ENCODE assay signal across 19 mouse cellular contexts in genomic region chr17:15769081-15769724, GRCm38 (mm10).
A peak's percentile ranks its signal among the peaks of the same experiment; 100 is the strongest.
DNase-seq lines count a peak whose midpoint lies in the region; ATAC-seq and TF ChIP-seq lines count a peak whose summit lies in the region.
"Had no signal": no experiment of that assay in that cellular context is flagged by ENCODE, and none has a peak within 500 bp of the region (broad histone marks: within the 10 kb centered on the region; RNA-seq: fewer than 3 reads in every experiment).

No protein-coding gene starts in this region.

- no peak for ATAC-seq in liver, postnatal 0 days
- ATAC-seq in forebrain, embryonic 13.5 days = no peak
- no peak for ATAC-seq in erythroblast, adult 5-6 weeks (replicated peaks; ENCODE audit: low FRiP score, poor library complexity, severe bottlenecking)
- ATAC-seq: intestine, postnatal 0 days; midbrain, embryonic 15.5 days had no signal

- H3K9me3 ChIP-seq in liver, postnatal 0 days (ENCODE audit: low read length) = no peaks in the 10 kb centered on the region
- no peaks in the 10 kb centered on the region for H3K9me3 ChIP-seq in forebrain, embryonic 13.5 days (replicated peaks)
- H3K9me3 ChIP-seq: embryonic facial prominence, embryonic 12.5 days; hindbrain, embryonic 15.5 days; megakaryocyte, embryonic 14.5 days; midbrain, embryonic 15.5 days had no signal

- no peak overlapping the region for H3K9ac ChIP-seq in liver, postnatal 0 days (replicated peaks)
- H3K9ac ChIP-seq in forebrain, embryonic 13.5 days = no peak overlapping the region
- H3K9ac ChIP-seq: embryonic facial prominence, embryonic 12.5 days; hindbrain, embryonic 15.5 days; midbrain, embryonic 15.5 days had no signal

- peaks cover 22% of the 10 kb centered on the region for H3K36me3 ChIP-seq in spleen, adult 2 months (ENCODE audit: control insufficient read depth, insufficient read depth, low read length)
- H3K36me3 ChIP-seq in liver, postnatal 0 days (replicated peaks; ENCODE audit: insufficient read depth, low read length) = peaks cover 62% of the 10 kb centered on the region
- peaks cover 69% of the 10 kb centered on the region for H3K36me3 ChIP-seq in forebrain, embryonic 13.5 days (ENCODE audit: poor library complexity, severe bottlenecking)

- peaks cover 8% of the 10 kb centered on the region for H3K4me1 ChIP-seq in spleen, adult 2 months (ENCODE audit: control insufficient read depth, insufficient read depth, insufficient read length)
- H3K4me1 ChIP-seq in liver, postnatal 0 days (ENCODE audit: insufficient read depth) = no peaks in the 10 kb centered on the region
- H3K4me1 ChIP-seq in forebrain, embryonic 13.5 days = no peaks in the 10 kb centered on the region
- H3K4me1 ChIP-seq: embryonic facial prominence, embryonic 12.5 days; hindbrain, embryonic 15.5 days; megakaryocyte, embryonic 14.5 days; midbrain, embryonic 15.5 days had no signal

- H3K27me3 ChIP-seq in spleen, adult 2 months (ENCODE audit: control insufficient read depth, insufficient read depth, low read length) = no peaks in the 10 kb centered on the region
- no peaks in the 10 kb centered on the region for H3K27me3 ChIP-seq in liver, postnatal 0 days (ENCODE audit: insufficient read depth, low read length)
- H3K27me3 ChIP-seq in forebrain, embryonic 13.5 days = no peaks in the 10 kb centered on the region
- H3K27me3 ChIP-seq: embryonic facial prominence, embryonic 12.5 days; hindbrain, embryonic 15.5 days; megakaryocyte, embryonic 14.5 days; midbrain, embryonic 15.5 days had no signal

- TF ChIP-seq EP300 in liver, postnatal 0 days (IDR thresholded peaks at IDR 0.05; ENCODE audit: low read depth) = no peak

- no peak for TF ChIP-seq POLR2A in spleen, adult 2 months (IDR thresholded peaks at IDR 0.05; ENCODE audit: low read depth, low read length)

- H3K27ac ChIP-seq in spleen, adult 2 months (ENCODE audit: insufficient read depth, low read length) = peak overlapping the region; percentile 44; the same call in 1 of the 2 replicates
- H3K27ac ChIP-seq in liver, postnatal 0 days (ENCODE audit: low read depth) = peak overlapping the region; percentile 66
- H3K27ac ChIP-seq in forebrain, embryonic 13.5 days = no peak overlapping the region
- H3K27ac ChIP-seq: embryonic facial prominence, embryonic 12.5 days; hindbrain, embryonic 15.5 days; midbrain, embryonic 15.5 days had no signal

- intact Hi-C loops in heart, postnatal 36 days (cut with DNase I) = no loop called here

- H3K4me3 ChIP-seq in spleen, adult 2 months (ENCODE audit: extremely low read depth, insufficient read depth, insufficient read length) = no peak overlapping the region
- H3K4me3 ChIP-seq in liver, postnatal 0 days (ENCODE audit: low read depth, low read length) = no peak overlapping the region
- H3K4me3 ChIP-seq in forebrain, embryonic 13.5 days = no peak overlapping the region
- H3K4me3 ChIP-seq: embryonic facial prominence, embryonic 12.5 days; hindbrain, embryonic 15.5 days; megakaryocyte, embryonic 14.5 days; midbrain, embryonic 15.5 days had no signal

- no peak for TF ChIP-seq CTCF in spleen, adult 2 months (IDR thresholded peaks at IDR 0.05; ENCODE audit: extremely low read depth, insufficient read depth, insufficient read length, insufficient replicate concordance)
- TF ChIP-seq CTCF in liver, postnatal 0 days (IDR thresholded peaks at IDR 0.05; ENCODE audit: low read depth) = no peak

- peak; percentile 11 for DNase-seq in heart, adult 8-10 months (ENCODE audit: low spot score)
- no peak for DNase-seq in heart, postnatal 36 days
- peak in 1 of 2 experiments; percentile 52 for DNase-seq in spleen, adult 2 months (ENCODE audit: low read depth in 1 of 2, low spot score in 2 of 2)
- DNase-seq in spleen, adult 12 weeks (ENCODE audit: low spot score) = no peak
- no peak for DNase-seq in liver, postnatal 0 days
- DNase-seq: adrenal gland, adult 8-10 months; cerebellum, adult 2 months; gastrocnemius, postnatal 36 days; kidney, postnatal 14 days; right cerebral cortex, adult 18-20 months; thymus, postnatal 25 days had no signal

- no peak overlapping the region for H3K4me2 ChIP-seq in liver, postnatal 0 days (ENCODE audit: low read depth, low read length)
- H3K4me2 ChIP-seq in forebrain, embryonic 13.5 days = no peak overlapping the region
- H3K4me2 ChIP-seq: embryonic facial prominence, embryonic 12.5 days; heart, embryonic 11.5 days; hindbrain, embryonic 15.5 days; midbrain, embryonic 15.5 days had no signal

- 35% methylated on average over 7 of the region's 7 CpGs for WGBS in spleen, adult 2 months
- 72% methylated on average over 7 of the region's 7 CpGs for WGBS in liver, postnatal 0 days (ENCODE audit: insufficient replicate concordance)
- WGBS in forebrain, embryonic 13.5 days = 82% methylated on average over 7 of the region's 7 CpGs
